Mouse (Mus musculus): ENCODE measurements around the gene Ikbip. TPM values are rescaled to one million over a fixed set of nuclear protein-coding genes. Genes with fewer than 3 reads are reported as not detected.

Gene Ikbip
- polyA plus RNA-seq, 1 experiment from 2014 or later: 39.1 TPM

DNA sequence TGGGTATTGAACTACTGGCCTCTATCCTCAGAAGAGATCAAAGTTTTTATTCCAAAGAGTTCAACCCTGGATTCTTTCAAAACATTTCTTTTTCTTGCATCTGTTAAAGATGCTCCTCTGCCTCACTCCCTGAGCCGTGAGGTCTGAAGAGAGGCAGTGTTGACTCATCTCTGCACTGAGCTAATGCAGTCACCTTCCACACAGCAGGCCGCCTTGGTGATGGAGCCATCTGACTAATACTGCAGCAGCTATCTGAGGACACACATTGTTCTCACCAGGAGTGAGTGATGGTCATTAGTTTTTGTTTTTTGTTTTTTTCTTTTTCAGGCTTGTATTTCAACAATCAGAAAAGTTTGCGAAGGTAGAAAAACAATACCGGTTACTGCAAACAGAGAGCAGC is 10.1 kb downstream of the Ikbip start:
- Histone ChIP-seq H3K36me3 (peaks cover 30% of the 10 kb centered on the region), H3K27ac (no peak overlapping the region), H3K27me3 (ENCODE audit: insufficient read depth, poor library complexity, severe bottlenecking) (no peaks in the 10 kb centered on the region), H3K4me1 (no peaks in the 10 kb centered on the region), H3K9me3 (no peaks in the 10 kb centered on the region), H3K4me3 (no peak overlapping the region)
- 81% methylated on average over 4 of the region's 4 CpGs for WGBS
- peak; percentile 14 for DNase-seq (ENCODE audit: low spot score)

DNA sequence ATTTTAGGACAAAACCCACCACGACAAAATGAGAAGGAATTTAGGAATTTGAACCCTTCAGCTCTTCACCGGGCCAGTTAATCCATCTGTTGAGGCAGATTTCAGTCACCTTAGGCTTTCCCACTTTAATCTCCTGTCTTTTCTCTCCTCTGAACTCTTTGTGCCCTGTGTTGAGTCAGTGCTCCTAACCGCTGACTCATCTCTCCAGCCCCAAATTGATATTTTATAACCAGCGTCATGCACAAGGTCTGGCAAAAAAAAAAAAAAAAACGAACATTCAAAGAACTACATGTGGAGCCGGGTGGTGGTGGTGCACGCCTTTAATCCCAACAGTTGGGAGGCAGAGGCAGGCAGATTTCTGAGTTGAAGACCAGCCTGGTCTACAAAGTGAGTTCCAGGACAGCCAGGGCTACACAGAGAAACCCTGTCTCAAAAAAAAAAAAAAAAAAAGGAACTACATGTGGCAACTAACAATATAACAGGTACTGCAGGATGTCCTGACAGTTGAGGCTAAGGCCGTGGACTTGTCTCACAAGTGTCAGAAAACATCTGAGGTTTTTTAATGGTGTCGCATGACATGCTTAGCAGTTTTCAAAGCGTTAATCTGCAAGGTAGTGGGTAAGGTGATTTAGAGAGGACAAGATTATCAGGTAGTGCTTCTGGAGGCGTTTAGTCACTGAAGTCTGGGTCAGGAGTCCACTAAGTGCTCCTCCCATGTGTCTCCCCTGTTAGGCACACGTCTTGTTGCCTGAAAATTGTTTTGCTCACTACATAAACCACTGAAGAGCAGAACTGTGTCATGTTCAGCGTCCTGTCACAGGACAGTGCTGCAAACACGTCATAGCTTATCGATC is 11.7 kb downstream of the Ikbip start:
- Histone ChIP-seq H3K4me3 (no peak overlapping the region), H3K4me1 (no peaks in the 10 kb centered on the region), H3K27me3 (ENCODE audit: insufficient read depth, poor library complexity, severe bottlenecking) (no peaks in the 10 kb centered on the region), H3K9me3 (no peaks in the 10 kb centered on the region), H3K27ac (no peak overlapping the region), H3K36me3 (peaks cover 32% of the 10 kb centered on the region)
- 83% methylated on average over 15 of the region's 15 CpGs for WGBS
- peak; percentile 53 for DNase-seq (ENCODE audit: low spot score)

DNA sequence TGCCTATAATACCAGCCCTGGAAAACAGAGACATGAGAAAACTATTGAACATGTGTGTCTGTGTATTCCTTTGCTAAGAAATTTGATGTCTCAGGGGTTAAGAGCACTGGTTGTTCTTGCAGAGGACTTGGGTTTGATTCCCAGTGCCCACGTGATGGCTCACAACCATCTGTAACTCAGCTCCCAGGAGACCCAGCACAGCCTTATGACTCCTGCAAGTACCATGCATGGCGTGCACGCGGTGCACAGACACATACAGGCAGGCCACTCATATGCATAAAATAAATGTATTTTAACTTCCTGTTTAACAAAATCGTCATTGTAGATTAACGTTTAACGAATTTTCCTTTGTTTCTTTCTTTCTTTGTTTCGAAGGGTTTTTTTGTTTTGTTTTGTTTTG is 15.3 kb downstream of the Ikbip start:
- H3K4me3 ChIP-seq: no peak overlapping the region
- H3K36me3 ChIP-seq: peaks cover 44% of the 10 kb centered on the region
- DNase-seq (ENCODE audit: low spot score): peak; percentile 53
- no peaks in the 10 kb centered on the region for H3K27me3 ChIP-seq (ENCODE audit: insufficient read depth, poor library complexity, severe bottlenecking)
- WGBS: 89% methylated on average over 8 of the region's 8 CpGs
- no peaks in the 10 kb centered on the region for H3K9me3 ChIP-seq
- no peaks in the 10 kb centered on the region for H3K4me1 ChIP-seq
- H3K27ac ChIP-seq: no peak overlapping the region

GRCm38 (mm10) chr10:91100101-91100500 is 17.4 kb downstream of the Ikbip start:
- no peaks in the 10 kb centered on the region for H3K27me3 ChIP-seq (ENCODE audit: insufficient read depth, poor library complexity, severe bottlenecking)
- H3K4me1 ChIP-seq: no peaks in the 10 kb centered on the region
- peaks cover 29% of the 10 kb centered on the region for H3K36me3 ChIP-seq
- WGBS: 78% methylated on average over 1 of the region's 1 CpGs
- no peak overlapping the region for H3K27ac ChIP-seq
- peak; percentile 43 for DNase-seq (ENCODE audit: low spot score)
- H3K9me3 ChIP-seq: no peaks in the 10 kb centered on the region
- no peak overlapping the region for H3K4me3 ChIP-seq

DNA sequence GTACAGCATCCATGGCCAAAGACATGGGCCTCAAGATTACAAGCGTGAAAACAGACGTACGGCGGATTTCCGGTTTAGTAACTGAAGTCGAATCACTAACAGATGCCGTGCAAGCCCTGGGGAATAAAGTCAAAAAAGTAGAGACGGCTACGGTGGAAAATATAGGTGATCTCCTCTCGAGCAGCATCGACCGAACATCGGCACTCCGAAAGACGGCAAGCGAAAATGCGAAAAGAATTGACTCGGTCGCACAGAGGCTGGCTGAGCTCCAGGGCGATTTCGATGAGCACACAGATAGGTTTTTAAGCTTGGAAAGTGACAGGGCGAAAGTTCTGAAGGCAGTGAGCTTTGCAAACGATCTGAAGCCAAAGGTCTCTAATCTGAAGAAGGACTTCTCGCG is 19.2 kb downstream of the Ikbip start:
- 92% methylated on average over 25 of the region's 25 CpGs for WGBS
- H3K9me3 ChIP-seq: no peaks in the 10 kb centered on the region
- peaks cover 23% of the 10 kb centered on the region for H3K36me3 ChIP-seq
- no peaks in the 10 kb centered on the region for H3K4me1 ChIP-seq
- peak; percentile 75 for DNase-seq (ENCODE audit: low spot score)
- no peak overlapping the region for H3K4me3 ChIP-seq
- no peak overlapping the region for H3K27ac ChIP-seq
- no peaks in the 10 kb centered on the region for H3K27me3 ChIP-seq (ENCODE audit: insufficient read depth, poor library complexity, severe bottlenecking)

GRCm38 (mm10) chr10:91102799-91103590 is 20.3 kb downstream of the Ikbip start:
- Histone ChIP-seq H3K27ac (no peak overlapping the region), H3K9me3 (no peaks in the 10 kb centered on the region), H3K36me3 (peaks cover 18% of the 10 kb centered on the region), H3K4me3 (no peak overlapping the region), H3K4me1 (no peaks in the 10 kb centered on the region), H3K27me3 (ENCODE audit: insufficient read depth, poor library complexity, severe bottlenecking) (no peaks in the 10 kb centered on the region)
- peak; percentile 55 for DNase-seq (ENCODE audit: low spot score)
- WGBS: 86% methylated on average over 14 of the region's 14 CpGs

DNA sequence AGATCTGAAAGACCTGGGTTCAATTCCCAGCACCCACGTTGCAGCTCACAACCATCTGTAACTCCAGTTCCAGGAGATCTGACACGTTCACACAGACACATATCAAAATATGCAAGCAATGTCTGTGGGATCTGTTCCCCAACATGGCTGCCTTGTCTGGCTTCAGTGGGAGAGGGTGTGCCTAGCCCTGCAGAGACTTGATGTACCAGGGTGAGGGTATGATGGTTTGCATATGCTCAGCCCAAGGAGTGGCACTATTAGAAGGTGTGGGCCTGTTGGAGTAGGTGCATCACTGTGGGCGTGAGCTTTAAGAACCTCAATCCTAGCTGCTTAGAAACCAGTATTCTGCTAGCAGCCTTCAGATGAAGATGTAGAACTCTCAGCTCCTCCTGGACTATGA is 23.2 kb downstream of the Ikbip start:
- Histone ChIP-seq H3K9me3 (no peaks in the 10 kb centered on the region), H3K4me3 (no peak overlapping the region), H3K27ac (no peak overlapping the region), H3K36me3 (peaks cover 14% of the 10 kb centered on the region), H3K27me3 (ENCODE audit: insufficient read depth, poor library complexity, severe bottlenecking) (no peaks in the 10 kb centered on the region), H3K4me1 (no peaks in the 10 kb centered on the region)
- DNase-seq (ENCODE audit: low spot score): peak; percentile 54
- 81% methylated on average over 3 of the region's 3 CpGs for WGBS

GRCm38 (mm10) chr10:91109841-91110240 is 27.1 kb downstream of the Ikbip start:
- Histone ChIP-seq H3K27ac (no peak overlapping the region), H3K9me3 (no peaks in the 10 kb centered on the region), H3K36me3 (peaks cover 31% of the 10 kb centered on the region), H3K4me3 (no peak overlapping the region), H3K27me3 (ENCODE audit: insufficient read depth, poor library complexity, severe bottlenecking) (no peaks in the 10 kb centered on the region), H3K4me1 (no peaks in the 10 kb centered on the region)
- peak; percentile 25 for DNase-seq (ENCODE audit: low spot score)
- WGBS: 74% methylated on average over 4 of the region's 4 CpGs

DNA sequence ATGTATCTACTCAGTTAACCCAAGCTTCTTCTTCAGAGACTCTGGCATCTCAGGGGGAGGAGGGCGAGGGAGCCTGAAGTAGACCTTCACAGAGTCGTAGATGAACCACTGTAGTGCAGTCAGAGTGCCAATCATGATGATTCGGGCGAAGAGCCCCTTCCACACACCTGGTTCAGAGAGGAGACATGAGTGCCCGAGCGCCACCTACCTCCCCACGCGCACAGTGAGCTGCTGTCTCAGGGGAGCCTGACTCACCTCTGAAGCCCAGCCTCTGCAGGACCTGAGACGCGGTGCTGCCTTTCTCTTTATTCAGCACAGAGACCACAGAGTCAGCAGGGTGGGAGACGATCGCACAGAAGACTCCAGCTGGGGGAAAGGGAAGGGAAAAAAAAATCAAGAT is 34.2 kb downstream of the Ikbip start:
- Histone ChIP-seq H3K27me3 (ENCODE audit: insufficient read depth, poor library complexity, severe bottlenecking) (no peaks in the 10 kb centered on the region), H3K27ac (no peak overlapping the region), H3K4me3 (no peak overlapping the region), H3K4me1 (peaks cover 10% of the 10 kb centered on the region; the same call in 1 of the 2 replicates), H3K36me3 (peaks cover 100% of the 10 kb centered on the region), H3K9me3 (no peaks in the 10 kb centered on the region)
- 90% methylated on average over 12 of the region's 12 CpGs for WGBS
- no peak for DNase-seq (ENCODE audit: low spot score)

DNA sequence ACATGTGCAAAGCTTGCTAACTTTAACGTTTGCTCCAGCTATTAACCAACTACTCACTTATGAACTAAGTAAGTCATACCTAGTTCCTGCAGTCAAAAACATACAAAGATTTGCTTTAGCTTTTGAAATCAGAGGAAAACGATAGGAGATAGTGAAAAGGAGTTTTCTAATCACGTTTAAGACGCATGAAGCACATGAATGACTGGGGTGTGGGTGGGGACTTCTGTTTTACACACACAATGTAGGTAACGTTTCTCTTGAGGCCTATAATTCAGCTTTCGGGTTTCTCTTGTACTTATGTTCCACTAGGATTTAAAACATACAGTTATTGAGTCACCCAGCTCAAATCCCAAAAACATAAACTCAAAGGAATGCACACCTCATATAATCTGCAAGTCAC is 39.9 kb downstream of the Ikbip start:
- peak overlapping the region; percentile 100 for H3K4me3 ChIP-seq
- 31% methylated on average over 6 of the region's 6 CpGs for WGBS
- H3K9me3 ChIP-seq: no peaks in the 10 kb centered on the region
- H3K27ac ChIP-seq: peak overlapping the region; percentile 100; the same call in 1 of the 2 replicates
- peaks cover 45% of the 10 kb centered on the region for H3K36me3 ChIP-seq
- peaks cover 22% of the 10 kb centered on the region for H3K4me1 ChIP-seq
- H3K27me3 ChIP-seq (ENCODE audit: insufficient read depth, poor library complexity, severe bottlenecking): no peaks in the 10 kb centered on the region
- DNase-seq (ENCODE audit: low spot score): no peak

GRCm38 (mm10) chr10:91123281-91123827 is 40.6 kb downstream of the Ikbip start:
- Histone ChIP-seq H3K36me3 (peaks cover 38% of the 10 kb centered on the region), H3K27me3 (ENCODE audit: insufficient read depth, poor library complexity, severe bottlenecking) (no peaks in the 10 kb centered on the region), H3K9me3 (no peaks in the 10 kb centered on the region), H3K4me1 (peaks cover 24% of the 10 kb centered on the region), H3K4me3 (peak overlapping the region; percentile 100), H3K27ac (peak overlapping the region; percentile 100)
- no peak for DNase-seq (ENCODE audit: low spot score)
- 0% methylated on average over 41 of the region's 44 CpGs for WGBS

GRCm38 (mm10) chr10:91123828-91124822 is 41.4 kb downstream of the Ikbip start, which contains the start of gene Slc25a3:
Slc25a3 (minus strand) TSS chr10:91124059.
- no peaks in the 10 kb centered on the region for H3K9me3 ChIP-seq
- peak within 1 kb of the TSS; percentile 100 for H3K27ac ChIP-seq
- WGBS: 13% methylated on average over 55 of the region's 59 CpGs
- peak; percentile 98 for DNase-seq (ENCODE audit: low spot score)
- H3K36me3 ChIP-seq: peaks cover 31% of the 10 kb centered on the region
- H3K4me3 ChIP-seq: peak within 1 kb of the TSS; percentile 100
- H3K27me3 ChIP-seq (ENCODE audit: insufficient read depth, poor library complexity, severe bottlenecking): no peaks in the 10 kb centered on the region
- H3K4me1 ChIP-seq: peaks cover 24% of the 10 kb centered on the region
